Mouse (Mus musculus): ENCODE measurements around the gene Uck1.
A peak's percentile ranks its signal among the peaks of the same experiment; 100 is the strongest.

DNA sequence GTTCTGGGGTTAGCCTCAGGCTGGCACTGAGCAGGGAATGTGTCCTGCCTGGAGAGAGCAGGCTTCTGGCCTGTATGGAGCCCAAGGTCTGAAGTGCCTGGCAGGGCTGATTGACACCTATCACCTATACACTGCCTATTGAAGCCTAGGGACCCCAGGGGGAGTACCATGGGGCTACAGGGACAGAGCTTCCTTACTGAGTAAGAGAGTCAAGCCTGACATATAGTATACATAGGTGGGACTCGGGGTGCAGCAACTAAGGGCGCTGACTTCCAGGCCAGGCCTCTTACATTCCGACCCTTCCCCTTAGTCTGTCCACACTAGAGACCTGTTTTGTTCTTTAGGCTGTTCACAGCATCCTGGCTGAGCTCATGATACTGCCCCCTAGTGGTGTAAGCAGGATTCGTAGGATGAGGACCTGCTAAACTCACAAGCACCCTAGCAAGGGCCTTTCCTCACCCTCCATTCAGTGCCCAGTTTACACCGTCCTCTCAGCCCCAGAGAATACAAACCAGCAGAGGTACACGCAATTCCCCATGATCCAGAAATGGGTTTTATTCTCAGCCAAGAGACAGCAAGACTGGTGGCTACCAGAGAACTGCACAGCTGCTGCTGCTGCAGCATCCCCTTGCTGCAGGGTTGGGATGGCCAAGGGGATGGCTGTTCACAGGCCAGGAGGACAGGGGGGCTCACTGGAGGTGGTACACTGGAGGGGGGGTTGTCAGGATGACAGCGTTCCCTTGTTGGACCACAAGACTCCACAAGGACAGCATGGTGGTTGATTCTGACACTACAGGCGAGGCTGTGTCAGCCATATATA, 48.2 kb upstream of the Uck1 start:
- TF ChIP-seq CTCF (IDR thresholded peaks at IDR 0.05; ENCODE audit: low read depth, low read length) (peak; percentile 81), EP300 (IDR thresholded peaks at IDR 0.05; ENCODE audit: insufficient read depth, low read depth, low read length) (no peak)
